Mouse (Mus musculus) heart, postnatal 0 days (tissue): ENCODE data around the gene Igf1r. TPM values are rescaled to one million over a fixed set of nuclear protein-coding genes. Genes with fewer than 3 reads are reported as not detected.

Source experiments
- ATAC-seq: fragments of 200-750 bp; cut with Nextera tagmentation; 2 replicates; pipeline ENCODE4 v1.8.0; 2017; ENCODE audit warnings: low read depth, moderate number of reproducible peaks, moderate library complexity; ENCODE audit not compliant: insufficient read depth
- DNase-seq: peaks from one replicate; pipeline ENCODE4 v3.0.0-alpha.2; 2016; ENCODE audit warnings: low spot score
- H3K27ac ChIP-seq: fragments of 300-500 bp; sonication (generic); 2 replicates; pipeline ENCODE4 v1.5.1; 2014; ENCODE audit warnings: low read depth, mild to moderate bottlenecking
- H3K27me3 ChIP-seq: fragments of 300-500 bp; sonication (generic); 2 replicates; pipeline ENCODE4 v1.6.1; 2014; ENCODE audit warnings: low read length, mixed read lengths; ENCODE audit not compliant: control insufficient read depth, insufficient read depth
- H3K36me3 ChIP-seq: fragments of 300-500 bp; sonication (generic); replicated peaks from 2 replicates; pipeline ENCODE4 v1.6.1; 2014; ENCODE audit warnings: low read length, mixed read lengths; ENCODE audit not compliant: control insufficient read depth, insufficient read depth
- H3K4me1 ChIP-seq: fragments of 300-500 bp; sonication (generic); 2 replicates; pipeline ENCODE4 v1.6.1; 2014; ENCODE audit warnings: antibody characterized with exemption; ENCODE audit not compliant: control insufficient read depth, insufficient read depth
- H3K4me2 ChIP-seq: fragments of 300-500 bp; sonication (generic); 2 replicates; pipeline ENCODE4 v1.6.1; 2014; ENCODE audit warnings: low read depth, mild to moderate bottlenecking, low read length, moderate library complexity
- H3K4me3 ChIP-seq: fragments of 300-500 bp; sonication (generic); 2 replicates; pipeline ENCODE4 v1.5.1; 2014; ENCODE audit warnings: low read depth, low read length
- H3K9ac ChIP-seq: fragments of 300-500 bp; sonication (generic); replicated peaks from 2 replicates; pipeline ENCODE4 v1.6.1; 2014; ENCODE audit warnings: low read depth, low read length, mixed read lengths
- H3K9me3 ChIP-seq: fragments of 300-500 bp; sonication (generic); replicated peaks from 2 replicates; pipeline ENCODE4 v1.6.1; 2016; ENCODE audit warnings: low read length; ENCODE audit not compliant: control insufficient read depth
- CTCF ChIP-seq: IDR thresholded peaks from 2 replicates; pipeline ENCODE4 v1.5.1; 2016; ENCODE audit warnings: antibody characterized with exemption, control low read depth, low read depth
- EP300 ChIP-seq: IDR thresholded peaks from 2 replicates; pipeline ENCODE4 v1.6.1; 2016; ENCODE audit warnings: antibody characterized with exemption, low read depth
- WGBS: fragments of 180-500 bp; shearing (Covaris S2); extraction: QIAGEN DNeasy Blood & Tissue Kit; methylation state at CpG from one replicate; pipeline ENCODE4 v1.1.7; 2014; 5-methylcytosine and 5-hydroxymethylcytosine counted together
- polyA plus RNA-seq: library from polyadenylated mRNA; unstranded; fragments of >200 nt; fragmentation: Nextera tagmentation; extraction: Ambion mirVana; gene quantifications from 2 replicates; pipeline ENCODE4 v1.2.1, GENCODE M21; 2015
- total RNA-seq: library from RNA; depleted of rRNA; stranded (reverse); fragments of >200 nt; gene quantifications from 2 replicates; pipeline ENCODE4 v1.2.3, GENCODE M21; 2014; ENCODE audit warnings: low replicate concordance

Gene Igf1r
- total and polyA plus RNA-seq, 2 experiments from 2014 or later = 8.8 to 41.8 TPM

DNA sequence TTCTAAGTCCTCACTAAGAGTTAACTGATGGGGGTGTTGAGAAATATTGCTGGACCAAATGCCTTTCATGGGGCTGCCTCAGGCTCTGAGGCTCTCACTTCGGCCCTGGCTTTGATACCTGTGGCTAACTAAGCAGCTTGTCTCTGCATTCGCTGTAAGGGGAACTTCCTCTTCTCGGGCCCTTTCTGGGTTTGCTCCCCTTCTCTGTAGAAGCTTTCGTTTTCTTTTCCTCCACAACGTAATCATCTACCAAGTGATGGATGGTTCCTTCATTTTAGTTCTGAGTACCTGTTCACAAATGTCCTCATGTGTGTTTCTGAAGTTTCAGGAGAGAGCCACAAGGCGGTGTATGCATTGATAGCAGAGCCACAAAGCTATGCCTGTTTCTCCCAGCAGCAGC, 256.4 kb downstream of the Igf1r start:
- no peak for ATAC-seq
- DNase-seq = no peak
- no peak overlapping the region for H3K4me3 ChIP-seq
- H3K9ac ChIP-seq = no peak overlapping the region
- 93% methylated on average over 6 of the region's 6 CpGs for WGBS
- no peaks in the 10 kb centered on the region for H3K9me3 ChIP-seq
- peaks cover 89% of the 10 kb centered on the region for H3K36me3 ChIP-seq
- H3K4me1 ChIP-seq = no peaks in the 10 kb centered on the region
- H3K27ac ChIP-seq = no peak overlapping the region
- no peaks in the 10 kb centered on the region for H3K27me3 ChIP-seq
- TF ChIP-seq CTCF (no peak), EP300 (no peak)
- no peak overlapping the region for H3K4me2 ChIP-seq

DNA sequence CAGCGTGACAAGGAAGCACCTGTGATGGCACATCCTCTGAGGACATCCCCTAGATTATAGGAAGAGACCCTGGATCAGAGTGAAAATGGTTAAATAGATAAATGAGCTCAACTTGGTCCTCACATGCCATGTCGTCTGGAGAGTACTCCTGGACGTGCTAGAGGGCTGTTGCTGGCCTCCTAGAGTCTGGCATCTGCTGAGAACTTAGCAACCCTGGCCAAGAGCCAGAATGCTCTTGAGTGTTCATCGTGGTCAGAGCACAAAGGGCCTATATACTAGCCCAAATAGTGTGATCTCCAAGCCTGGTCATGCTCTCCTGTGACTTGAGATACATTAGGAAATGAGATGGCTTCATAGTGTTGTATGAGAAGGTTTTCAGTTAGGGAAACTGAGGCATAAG, 257.8 kb downstream of the Igf1r start:
- ATAC-seq (peak; percentile 49; the same call in 1 of the 2 replicates), DNase-seq (peak; percentile 19)
- TF ChIP-seq EP300 = no peak
- Histone ChIP-seq H3K9me3 (no peaks in the 10 kb centered on the region), H3K36me3 (peaks cover 86% of the 10 kb centered on the region), H3K4me2 (no peak overlapping the region), H3K27ac (no peak overlapping the region), H3K4me1 (no peaks in the 10 kb centered on the region), H3K4me3 (no peak overlapping the region), H3K27me3 (no peaks in the 10 kb centered on the region), H3K9ac (no peak overlapping the region)
- WGBS = 36% methylated on average over 4 of the region's 4 CpGs

DNA sequence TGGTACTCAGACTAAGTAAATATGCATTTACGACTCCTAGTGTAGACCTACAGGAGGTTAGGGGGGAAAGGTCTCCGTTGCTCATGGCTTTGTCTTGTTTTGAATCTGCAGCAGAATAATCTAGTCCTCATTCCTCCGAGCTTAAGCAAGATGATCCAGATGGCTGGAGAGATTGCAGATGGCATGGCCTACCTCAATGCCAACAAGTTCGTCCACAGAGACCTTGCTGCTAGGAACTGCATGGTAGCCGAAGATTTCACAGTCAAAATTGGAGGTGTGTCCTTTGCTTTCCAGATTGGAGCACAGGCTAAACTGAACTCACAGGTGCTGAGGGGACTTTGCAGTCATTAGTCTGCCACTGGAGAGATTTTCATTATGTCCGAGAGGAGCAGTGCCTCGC, 259.3 kb downstream of the Igf1r start:
- Histone ChIP-seq H3K36me3 (peaks cover 86% of the 10 kb centered on the region), H3K27me3 (no peaks in the 10 kb centered on the region), H3K9me3 (no peaks in the 10 kb centered on the region), H3K4me1 (no peaks in the 10 kb centered on the region), H3K4me3 (no peak overlapping the region), H3K4me2 (no peak overlapping the region), H3K9ac (no peak overlapping the region), H3K27ac (no peak overlapping the region)
- ATAC-seq = no peak
- 88% methylated on average over 7 of the region's 7 CpGs for WGBS
- no peak for TF ChIP-seq EP300
- TF ChIP-seq CTCF = no peak
- DNase-seq = no peak

DNA sequence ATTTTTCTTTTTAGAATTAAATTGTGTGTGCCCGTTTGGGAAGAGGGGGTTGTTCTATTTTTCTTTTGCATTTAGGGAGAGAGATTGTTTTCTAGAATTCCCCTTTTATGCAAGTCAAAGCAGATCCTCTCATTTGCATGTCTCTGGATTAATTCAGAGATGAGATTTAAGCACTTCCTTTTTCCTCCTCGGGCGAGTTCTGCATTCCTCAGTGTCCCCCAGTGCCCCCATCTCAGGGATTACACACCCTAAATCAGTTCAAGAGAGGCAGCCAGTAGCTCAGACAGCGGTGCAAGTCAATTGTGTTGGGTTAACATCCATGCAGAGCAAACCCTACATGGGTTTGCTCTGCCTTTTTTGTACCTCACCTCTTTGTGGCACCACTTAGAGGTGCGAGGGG, 261.2 kb downstream of the Igf1r start:
- Histone ChIP-seq H3K27ac (no peak overlapping the region), H3K4me1 (no peaks in the 10 kb centered on the region), H3K4me2 (no peak overlapping the region), H3K36me3 (peaks cover 85% of the 10 kb centered on the region), H3K4me3 (no peak overlapping the region), H3K9ac (no peak overlapping the region), H3K27me3 (no peaks in the 10 kb centered on the region), H3K9me3 (no peaks in the 10 kb centered on the region)
- no peak for TF ChIP-seq EP300
- no peak for TF ChIP-seq CTCF
- ATAC-seq (no peak), DNase-seq (no peak)
- WGBS = 88% methylated on average over 5 of the region's 5 CpGs

DNA sequence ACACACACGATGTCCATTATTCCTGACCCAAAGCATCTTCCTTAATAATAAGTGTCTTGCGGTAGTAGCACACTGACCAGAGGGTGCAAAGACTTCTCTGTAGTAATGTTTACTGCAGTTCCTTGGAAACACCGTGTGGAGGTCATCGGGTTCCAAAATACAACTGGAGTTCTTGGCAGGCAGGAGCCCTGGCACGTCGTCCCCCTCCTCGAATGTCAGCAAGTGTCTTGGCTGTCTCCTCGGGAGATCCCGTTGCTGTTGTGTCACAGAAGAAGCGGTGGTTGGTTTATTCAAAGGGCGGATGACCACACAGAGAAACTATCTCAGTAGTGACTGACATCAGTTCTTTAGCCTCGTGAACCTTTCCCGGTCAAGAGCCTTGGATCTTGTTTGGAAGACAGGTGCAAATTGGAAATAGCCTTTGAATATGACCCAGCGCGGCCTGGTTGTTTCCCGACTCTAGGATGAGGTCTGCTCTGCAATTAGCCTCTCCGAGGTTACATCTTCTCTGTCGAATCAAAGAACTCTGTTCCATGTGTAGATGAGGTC, 263.0 kb downstream of the Igf1r start:
- ATAC-seq = no peak
- Histone ChIP-seq H3K27me3 (no peaks in the 10 kb centered on the region), H3K9ac (no peak overlapping the region), H3K36me3 (peaks cover 88% of the 10 kb centered on the region), H3K4me3 (no peak overlapping the region), H3K4me1 (no peaks in the 10 kb centered on the region), H3K27ac (no peak overlapping the region), H3K4me2 (no peak overlapping the region), H3K9me3 (no peaks in the 10 kb centered on the region)
- no peak for TF ChIP-seq EP300
- no peak for TF ChIP-seq CTCF
- DNase-seq = no peak
- 77% methylated on average over 18 of the region's 18 CpGs for WGBS

DNA sequence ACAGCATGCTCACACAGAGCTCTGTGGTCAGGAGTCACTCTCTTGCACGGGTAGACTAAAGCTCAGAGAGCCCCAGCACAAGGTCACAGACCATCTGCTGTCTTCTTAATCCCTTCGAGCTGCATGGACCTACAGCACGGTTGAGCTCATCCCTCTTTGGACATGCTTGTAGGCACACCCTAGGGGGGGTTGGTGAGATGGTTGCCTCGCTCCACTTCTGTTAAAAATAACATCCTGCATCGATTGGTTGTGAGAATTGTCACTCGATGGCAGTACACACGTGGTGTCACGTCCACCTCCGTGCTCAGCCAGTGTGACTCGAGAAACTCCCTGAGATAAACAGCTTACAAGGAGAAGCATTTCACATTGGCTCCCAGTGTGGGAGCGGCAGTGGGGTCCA, 266.3 kb downstream of the Igf1r start:
- no peak overlapping the region for H3K27ac ChIP-seq
- no peaks in the 10 kb centered on the region for H3K4me1 ChIP-seq
- H3K9ac ChIP-seq = no peak overlapping the region
- TF ChIP-seq CTCF (no peak), EP300 (no peak)
- H3K27me3 ChIP-seq = no peaks in the 10 kb centered on the region
- no peaks in the 10 kb centered on the region for H3K9me3 ChIP-seq
- no peak overlapping the region for H3K4me3 ChIP-seq
- peaks cover 75% of the 10 kb centered on the region for H3K36me3 ChIP-seq
- 77% methylated on average over 11 of the region's 11 CpGs for WGBS
- DNase-seq (no peak), ATAC-seq (no peak)
- H3K4me2 ChIP-seq = no peak overlapping the region
